Mouse (Mus musculus): ENCODE data around the gene Ammecr1.

DNA sequence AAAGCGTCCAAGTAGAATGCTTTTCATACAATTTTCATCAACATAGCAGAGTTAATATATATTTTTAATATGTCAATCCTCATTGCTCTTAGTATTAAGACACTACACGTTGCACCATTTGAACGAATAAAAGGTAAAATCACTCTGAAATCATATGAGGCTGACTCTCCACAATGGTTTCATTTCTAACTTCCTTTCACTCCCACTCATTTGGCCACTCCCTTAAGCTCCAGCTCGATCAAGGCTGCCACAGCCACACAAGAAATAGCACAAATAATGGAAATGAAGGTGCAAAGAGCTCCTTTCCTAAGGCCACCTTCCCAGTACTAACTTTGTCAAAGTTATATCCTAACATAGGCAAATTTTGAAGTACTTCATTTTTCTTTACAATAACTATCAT, 38.1 kb downstream of the Ammecr1 start:
- no peak for TF ChIP-seq EP300 (IDR thresholded peaks at IDR 0.05; ENCODE audit: low read length)
- no peak for TF ChIP-seq ETS1 (conservative IDR thresholded peaks at IDR 0.05; ENCODE audit: low read depth, low read length)
- TF ChIP-seq CTCF (conservative IDR thresholded peaks at IDR 0.05 in 1 of 2, IDR thresholded peaks at IDR 0.05 in 1 of 2; ENCODE audit: low read depth in 2 of 2, low read length in 2 of 2) = no peak
- no peak for TF ChIP-seq RAD21 (IDR thresholded peaks at IDR 0.05; ENCODE audit: low read depth, low read length)
- TF ChIP-seq GABPA (IDR thresholded peaks at IDR 0.05; ENCODE audit: insufficient replicate concordance, low read depth, low read length) = no peak
- TF ChIP-seq RCOR1 (conservative IDR thresholded peaks at IDR 0.05; ENCODE audit: low read depth, low read length) = no peak
- TF ChIP-seq POLR2A (IDR thresholded peaks at IDR 0.05; ENCODE audit: low read depth, low read length) = no peak
- TF ChIP-seq KAT2A (IDR thresholded peaks at IDR 0.05; ENCODE audit: insufficient replicate concordance, low read length) = no peak
- TF ChIP-seq ZNF384 (IDR thresholded peaks at IDR 0.05; ENCODE audit: low read depth, low read length) = no peak
- no peak for TF ChIP-seq HCFC1 (IDR thresholded peaks at IDR 0.05; ENCODE audit: low read depth, low read length)
- no peak for TF ChIP-seq NRF1 (IDR thresholded peaks at IDR 0.05; ENCODE audit: low read depth, low read length)
- TF ChIP-seq BHLHE40 (IDR thresholded peaks at IDR 0.05; ENCODE audit: low read depth, low read length) = no peak
- no peak for TF ChIP-seq USF1 (IDR thresholded peaks at IDR 0.05; ENCODE audit: low read depth, low read length)
- TF ChIP-seq SMC3 (IDR thresholded peaks at IDR 0.05; ENCODE audit: low read depth, low read length) = no peak

All from CH12.LX (cell line).